Mouse (Mus musculus): ENCODE measurements around the gene Ankzf1.
"Not testable (repeated sequence)": the region's sequence is repeated elsewhere in the genome, so short reads cannot be mapped to it uniquely, and the experiment has no call there.

Ankzf1 gene

GRCm38 (mm10) chr1:75225473-75225872 is 33.5 kb downstream of the Ankzf1 start:
- no peak for DNase-seq (ENCODE audit: low read depth, low spot score)

DNA sequence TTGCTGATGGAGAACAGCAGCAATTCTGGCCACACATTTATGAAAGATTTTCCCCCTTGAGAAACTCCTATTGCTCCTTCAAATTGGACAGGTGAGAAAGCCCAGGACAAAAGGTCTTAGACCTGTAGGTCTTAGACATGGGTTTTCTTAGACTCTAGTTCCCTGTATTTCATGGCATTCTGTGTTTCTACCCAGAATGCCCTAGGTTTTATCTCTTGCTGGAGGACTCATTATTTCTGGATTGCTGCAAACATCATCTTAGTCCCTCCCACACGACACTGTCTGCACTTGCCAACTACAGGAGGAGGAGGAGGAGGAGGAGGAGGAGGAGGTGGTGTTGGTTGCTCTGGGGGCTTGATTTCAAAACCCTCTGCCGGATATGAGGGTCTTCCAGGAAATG is 34.2 kb downstream of the Ankzf1 start:
- DNase-seq (ENCODE audit: low read depth, low spot score) = no peak

GRCm38 (mm10) chr1:75227653-75228052 is 35.7 kb downstream of the Ankzf1 start:
- DNase-seq (ENCODE audit: low read depth, low spot score) = no peak

GRCm38 (mm10) chr1:75229158-75229557 is 37.2 kb downstream of the Ankzf1 start:
- no peak for DNase-seq (ENCODE audit: low read depth, low spot score)

- DNase-seq (ENCODE audit: low read depth, low spot score) = no peak
These were observed 38.5 kb downstream of the Ankzf1 start for GRCm38 (mm10) chr1:75230335-75230994.

DNA sequence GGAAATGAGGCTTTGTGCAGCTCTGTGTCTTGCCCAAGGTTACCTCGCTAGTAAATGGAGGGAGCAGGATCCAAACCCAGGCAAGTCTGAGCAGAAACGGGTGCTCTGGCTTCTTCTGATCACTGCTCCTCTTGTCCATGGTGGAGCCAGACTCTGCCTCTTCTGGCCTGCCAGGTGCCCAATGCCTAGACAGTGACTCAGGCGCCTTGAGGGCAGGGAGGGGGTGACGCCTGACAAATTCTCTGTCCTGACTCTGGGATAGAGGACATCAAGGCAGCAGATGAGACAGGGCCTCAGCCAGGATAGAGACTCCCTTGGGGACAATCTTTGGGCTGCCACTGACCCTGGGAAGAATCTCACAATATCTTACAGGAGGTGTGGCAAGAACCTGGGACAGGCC is 39.3 kb downstream of the Ankzf1 start:
- no peak for DNase-seq (ENCODE audit: low read depth, low spot score)

GRCm38 (mm10) chr1:75231664-75232152 is 39.8 kb downstream of the Ankzf1 start, which contains the start of gene A630095N17Rik:
Gene A630095N17Rik (minus strand): TSS chr1:75232102.
- DNase-seq (ENCODE audit: low read depth, low spot score) = no peak

DNA sequence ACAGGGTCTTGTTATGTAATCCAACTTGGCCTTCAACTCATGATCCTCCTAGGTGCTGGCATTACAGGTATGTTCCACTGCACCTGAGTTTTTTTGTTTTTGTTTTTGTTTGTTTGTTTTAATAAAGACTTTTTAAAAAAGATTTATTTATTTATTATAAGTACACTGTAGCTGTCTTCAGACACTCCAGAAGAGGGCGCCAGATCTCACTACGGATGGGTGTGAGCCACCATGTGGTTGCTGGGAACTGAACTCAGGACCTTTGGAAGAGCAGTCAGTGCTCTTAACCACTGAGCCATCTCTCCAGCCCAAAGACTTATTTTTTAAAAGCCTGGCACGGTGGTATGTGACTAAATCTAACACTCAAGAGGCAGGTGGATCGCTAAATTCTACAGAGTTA is 40.5 kb downstream of the Ankzf1 start:
- not testable (repeated sequence) for DNase-seq (ENCODE audit: low read depth, low spot score)

DNA sequence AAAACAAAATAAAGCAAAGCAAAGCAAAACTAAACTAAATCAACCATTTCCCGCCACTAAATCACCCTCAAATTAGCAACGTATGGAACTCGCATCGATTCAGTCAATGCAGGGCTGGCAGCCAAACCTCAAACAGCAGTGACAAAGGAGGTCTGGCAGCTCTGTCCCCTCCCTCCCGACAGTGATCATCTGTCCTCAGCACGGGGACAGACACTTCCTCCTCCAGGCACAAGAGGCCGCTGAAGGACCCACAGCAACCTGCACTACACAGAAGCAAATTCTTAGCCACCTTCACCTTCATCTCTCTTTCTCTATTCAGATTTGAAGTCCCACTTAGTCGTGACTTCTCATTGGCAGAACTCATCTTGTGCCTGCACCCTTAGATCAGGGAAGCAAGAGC is 42.7 kb downstream of the Ankzf1 start:
- no peak for DNase-seq (ENCODE audit: low read depth, low spot score)

DNA sequence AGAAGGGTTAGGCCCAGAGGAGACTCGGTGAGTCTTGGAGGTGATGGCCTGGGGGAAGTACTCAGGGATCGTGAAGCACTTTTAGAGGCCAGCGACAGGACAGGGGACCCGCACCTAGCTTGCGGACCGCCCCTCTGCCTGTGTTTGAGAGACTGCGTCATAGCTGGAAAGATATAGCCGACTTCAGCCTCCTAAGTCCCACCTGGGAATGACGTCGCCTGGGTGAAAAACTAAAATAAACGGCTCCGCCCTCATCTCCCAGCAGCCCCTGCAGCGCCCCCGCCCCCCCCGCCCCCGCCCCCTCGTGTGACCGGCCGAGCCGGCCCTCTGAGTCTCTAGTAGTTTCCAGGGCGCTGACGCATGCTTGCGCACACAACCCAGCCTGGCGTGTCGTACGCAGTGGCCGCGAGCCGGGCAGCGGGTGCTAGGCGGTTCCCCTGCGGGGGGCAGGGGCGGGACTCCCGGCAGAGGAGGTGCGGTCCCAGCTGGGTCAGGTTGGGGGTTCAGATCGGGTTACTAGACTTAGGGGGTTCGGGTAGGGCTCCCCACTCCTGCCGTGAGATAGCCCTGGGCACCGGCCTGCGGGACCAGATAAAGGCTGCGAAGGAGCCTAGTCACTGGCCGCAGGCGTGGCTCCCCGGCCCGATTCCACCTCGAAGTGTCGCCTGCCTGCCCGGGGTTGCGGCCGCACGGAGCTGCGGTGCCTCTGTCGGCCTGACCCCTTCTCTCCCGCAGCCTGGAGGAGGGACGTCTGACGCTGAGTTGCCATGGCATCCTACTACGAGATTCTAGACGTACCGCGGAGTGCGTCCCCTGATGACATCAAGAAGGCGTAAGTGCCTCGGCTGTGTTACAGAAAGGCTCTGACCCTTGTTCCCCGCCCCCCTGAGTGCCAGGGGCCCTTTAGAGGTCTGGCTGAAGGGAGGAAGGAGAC is 44.4 kb downstream of the Ankzf1 start, which contains the start of gene Dnajb2:
Gene Dnajb2 (plus strand): TSS at position 290 of the 934 bp plus-strand sequence.
- no peak for DNase-seq (ENCODE audit: low read depth, low spot score)

- no peak for DNase-seq (ENCODE audit: low read depth, low spot score)
These were observed 47.6 kb downstream of the Ankzf1 start for GRCm38 (mm10) chr1:75239591-75239990.

- no peak for DNase-seq (ENCODE audit: low read depth, low spot score)
These were observed 51.5 kb downstream of the Ankzf1 start for GRCm38 (mm10) chr1:75243411-75243810.

DNA sequence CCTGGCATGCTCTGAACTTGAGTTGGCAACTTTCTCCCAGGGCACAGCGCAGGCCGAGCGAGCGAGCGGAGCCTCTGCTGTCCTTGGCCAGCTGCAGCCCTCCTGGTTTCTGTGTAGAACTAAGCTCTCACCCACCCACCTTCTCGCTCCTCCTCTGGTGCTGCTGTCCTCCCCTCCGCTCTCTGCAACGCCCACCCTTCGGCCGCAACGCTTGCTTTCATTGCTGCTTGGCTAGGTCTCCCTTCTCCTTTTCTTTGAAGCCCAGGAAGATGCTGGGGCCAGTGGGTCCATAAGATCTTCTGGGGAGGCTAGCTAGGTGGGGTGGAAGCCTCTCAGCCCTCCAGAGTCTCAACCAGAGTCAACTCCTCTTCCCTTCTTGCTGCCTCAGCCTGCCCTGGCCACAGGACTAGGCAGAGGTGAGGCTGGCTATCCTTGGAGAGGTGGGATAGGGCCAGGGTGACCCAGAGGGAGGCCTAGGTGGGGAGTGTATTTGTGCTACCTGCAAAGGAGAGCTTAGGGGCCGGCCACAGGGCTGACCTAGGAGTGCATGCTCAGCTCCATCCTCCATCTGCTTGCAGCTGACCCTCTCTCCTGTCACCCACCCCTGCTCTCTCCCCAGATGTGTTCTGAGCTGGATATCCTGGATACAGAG is 52.4 kb downstream of the Ankzf1 start:
- no peak for DNase-seq (ENCODE audit: low read depth, low spot score)

DNA sequence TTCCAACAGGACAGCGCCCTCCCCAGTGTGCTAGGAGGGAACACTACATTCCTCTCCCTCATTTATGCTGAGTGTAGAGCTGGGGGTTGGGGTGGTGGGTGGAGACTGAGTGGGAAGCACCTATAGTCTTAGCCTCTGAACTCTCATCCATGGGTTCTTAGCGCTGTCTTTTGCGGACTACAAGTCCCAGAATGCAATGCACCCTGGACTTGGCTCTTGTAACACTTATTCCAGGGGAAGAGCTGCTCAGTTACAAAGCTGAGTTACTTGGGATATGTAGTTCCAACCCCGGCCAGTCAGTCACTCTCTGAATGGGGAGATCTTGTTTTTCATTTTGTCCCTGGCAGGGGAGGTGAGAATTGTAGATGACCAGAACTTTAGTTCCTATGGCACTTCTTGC is 52.9 kb downstream of the Ankzf1 start:
- no peak for DNase-seq (ENCODE audit: low read depth, low spot score)

- DNase-seq (ENCODE audit: low read depth, low spot score) = no peak
These were observed 55.4 kb downstream of the Ankzf1 start for GRCm38 (mm10) chr1:75247071-75247930.

DNA sequence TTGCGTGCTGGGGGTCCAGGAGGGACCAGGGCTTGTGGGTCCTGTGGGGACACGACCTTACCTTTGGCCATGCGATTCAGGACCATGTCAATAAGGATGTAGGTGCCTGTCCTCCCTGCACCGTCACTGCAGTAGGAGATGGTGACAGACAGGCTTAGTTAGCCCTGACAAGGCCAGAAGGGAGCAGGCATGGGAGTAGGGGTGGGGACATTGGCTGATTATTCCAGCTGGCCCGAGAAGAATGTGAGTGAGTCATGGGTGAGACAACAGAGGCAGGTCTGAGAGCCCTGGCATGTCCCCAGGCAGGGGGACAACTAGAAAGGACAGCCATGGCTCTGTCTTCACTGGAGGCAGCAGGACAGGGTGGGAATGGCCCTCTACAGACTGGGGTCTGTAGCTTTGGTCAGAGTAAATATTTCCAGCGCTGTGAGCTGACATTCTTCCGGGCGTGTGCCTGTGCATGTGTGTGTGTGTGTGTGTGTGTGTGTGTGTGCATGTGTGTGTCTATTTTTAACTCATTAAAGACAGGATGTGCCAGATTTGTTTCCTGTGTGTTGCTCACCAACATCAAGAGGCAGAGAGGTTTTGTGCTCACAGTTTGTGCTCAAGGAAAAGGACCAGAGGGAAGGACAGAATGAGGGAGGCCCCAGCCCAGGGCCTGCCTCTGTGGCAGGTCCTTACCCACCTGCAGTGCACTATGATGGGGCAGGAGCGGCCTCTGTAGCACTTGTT is 56.3 kb downstream of the Ankzf1 start:
- DNase-seq (ENCODE audit: low read depth, low spot score) = no peak
